Mouse (Mus musculus): ENCODE data around the gene Ccdc134.

DNA sequence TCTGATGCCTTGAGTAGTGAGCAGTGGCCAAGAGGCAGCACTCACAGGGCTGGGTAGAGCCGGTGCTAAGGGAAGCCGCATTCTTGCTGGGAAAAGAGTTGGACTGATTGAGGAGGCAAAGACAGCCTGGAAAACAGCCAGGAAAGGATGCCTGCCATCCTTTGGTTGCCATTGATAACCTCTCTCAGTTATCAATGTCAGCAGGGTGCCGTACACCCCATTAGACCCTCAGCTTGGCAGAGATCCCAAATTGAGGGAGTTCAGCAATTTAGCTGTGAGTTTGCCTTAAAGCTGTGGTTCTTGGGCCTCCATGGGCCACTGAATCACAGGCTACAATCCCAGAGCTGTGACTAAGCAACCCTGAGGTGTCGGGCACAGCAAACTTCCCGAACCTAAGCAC is 53.4 kb downstream of the Ccdc134 start:
- TF ChIP-seq CTCF (IDR thresholded peaks at IDR 0.05; ENCODE audit: borderline replicate concordance, insufficient read depth, low read depth, low read length) (no peak), POLR2A (IDR thresholded peaks at IDR 0.05; ENCODE audit: borderline replicate concordance, insufficient read depth, low read length) (no peak)
